In the genomic region with DNA sequence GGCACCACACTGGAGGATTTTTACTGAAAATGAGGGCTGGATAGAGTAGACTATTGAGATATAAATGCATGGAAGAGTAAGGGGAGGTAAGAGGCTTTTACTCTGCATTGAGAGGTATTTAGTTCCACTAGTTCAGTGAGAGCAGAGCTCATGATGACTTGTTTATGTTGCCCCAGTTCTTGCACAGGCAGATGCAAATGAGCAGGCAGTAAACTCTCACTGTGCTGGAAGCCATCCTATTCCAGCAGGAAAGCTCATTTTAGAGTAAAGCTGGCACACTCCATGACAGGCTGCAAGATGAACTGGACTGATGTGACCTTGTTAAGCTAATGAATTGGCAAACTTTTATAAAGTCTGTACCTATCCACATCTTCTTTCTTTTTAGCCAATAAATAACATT, we compare ENCODE assay signal across 22 mouse cellular contexts.
DNase-seq lines count a peak whose midpoint lies in the region; ATAC-seq and TF ChIP-seq lines count a peak whose summit lies in the region.
"Had no signal": no experiment of that assay in that cellular context is flagged by ENCODE, and none has a peak within 500 bp of the region (broad histone marks: within the 10 kb centered on the region; RNA-seq: fewer than 3 reads in every experiment).

No protein-coding gene starts in this region.

- DNase-seq in frontal cortex, postnatal 14 days (ENCODE audit: low spot score in 2 of 2): no peak
- peak; percentile 10 for DNase-seq in midbrain, embryonic 14.5 days
- no peak for DNase-seq in Patski (ENCODE audit: low read depth, low spot score)
- DNase-seq in brain, adult 2 months (ENCODE audit: low read depth, low spot score): peak; percentile 45
- no peak for DNase-seq in spleen, postnatal 36 days (ENCODE audit: low spot score in 2 of 2)
- DNase-seq: adrenal gland, postnatal 10 days; cerebellum, adult 18-20 months; cerebellum, adult 9-10 months; cerebellum, postnatal 14 days; gastrocnemius, adult 2 months; gastrocnemius, postnatal 14 days; heart, adult 11 months; kidney, adult 11 months had no signal

- no peak overlapping the region for H3K9ac ChIP-seq in midbrain, embryonic 14.5 days (replicated peaks; ENCODE audit: low read length)
- no peak overlapping the region for H3K9ac ChIP-seq in midbrain, embryonic 15.5 days
- H3K9ac ChIP-seq: forebrain, embryonic 15.5 days; hindbrain, embryonic 14.5 days; intestine, embryonic 15.5 days had no signal

- H3K9me3 ChIP-seq in midbrain, embryonic 14.5 days (ENCODE audit: control insufficient read depth, low read length): no peaks in the 10 kb centered on the region
- no peaks in the 10 kb centered on the region for H3K9me3 ChIP-seq in midbrain, embryonic 15.5 days
- H3K9me3 ChIP-seq: forebrain, embryonic 10.5 days; forebrain, embryonic 15.5 days; intestine, embryonic 15.5 days had no signal

- POLR2A ChIA-PET in Patski (lab: Charles Lee): no interaction called here

- in situ Hi-C loops in Patski (cut with MboI; ENCODE audit: low pct_unique_long_range_greater_than_20kb): no loop called here

- H3K36me3 ChIP-seq in midbrain, embryonic 14.5 days (ENCODE audit: control insufficient read depth, insufficient read depth, low read length): no peaks in the 10 kb centered on the region
- no peaks in the 10 kb centered on the region for H3K36me3 ChIP-seq in midbrain, embryonic 15.5 days (replicated peaks)
- H3K36me3 ChIP-seq: forebrain, embryonic 10.5 days; forebrain, embryonic 15.5 days; intestine, embryonic 15.5 days had no signal

- H3K27ac ChIP-seq in midbrain, embryonic 14.5 days (replicated peaks; ENCODE audit: low read depth, low read length): no peak overlapping the region
- no peak overlapping the region for H3K27ac ChIP-seq in midbrain, embryonic 15.5 days
- H3K27ac ChIP-seq: forebrain, embryonic 10.5 days; forebrain, embryonic 15.5 days; gastrocnemius, adult 2 months; hindbrain, embryonic 14.5 days; intestine, embryonic 15.5 days had no signal

- no peak overlapping the region for H3K4me2 ChIP-seq in midbrain, embryonic 14.5 days (ENCODE audit: low read length)
- no peak overlapping the region for H3K4me2 ChIP-seq in midbrain, embryonic 15.5 days
- H3K4me2 ChIP-seq: forebrain, embryonic 15.5 days; heart, embryonic 11.5 days; hindbrain, embryonic 14.5 days; intestine, embryonic 15.5 days had no signal

- peak; percentile 88 for ATAC-seq in frontal cortex, adult (ENCODE audit: low TSS enrichment)
- ATAC-seq in midbrain, embryonic 14.5 days (ENCODE audit: low FRiP score, low TSS enrichment): no peak
- ATAC-seq in midbrain, embryonic 15.5 days (replicated peaks): no peak
- ATAC-seq in Patski: peak; percentile 65
- ATAC-seq: activated CD4-positive, CD25-positive, alpha-beta regulatory T cell, adult 4 months; CD4-positive, CD25-positive, alpha-beta regulatory T cell, adult 4 months; forebrain, embryonic 15.5 days; intestine, embryonic 15.5 days had no signal

- H3K27me3 ChIP-seq in midbrain, embryonic 14.5 days (ENCODE audit: control insufficient read depth, insufficient read depth, low read length): no peaks in the 10 kb centered on the region
- H3K27me3 ChIP-seq in midbrain, embryonic 15.5 days (replicated peaks): no peaks in the 10 kb centered on the region
- no peaks in the 10 kb centered on the region for H3K27me3 ChIP-seq in Patski
- H3K27me3 ChIP-seq: forebrain, embryonic 15.5 days; intestine, embryonic 15.5 days had no signal

- H3K4me1 ChIP-seq in midbrain, embryonic 14.5 days (ENCODE audit: control insufficient read depth, insufficient read depth, low read length): no peaks in the 10 kb centered on the region
- H3K4me1 ChIP-seq in midbrain, embryonic 15.5 days: no peaks in the 10 kb centered on the region
- H3K4me1 ChIP-seq: forebrain, embryonic 10.5 days; forebrain, embryonic 15.5 days; intestine, embryonic 15.5 days had no signal

- CTCF ChIA-PET in Patski (lab: Charles Lee): no interaction called here

- no peak for TF ChIP-seq CTCF in Patski (IDR thresholded peaks at IDR 0.05)

- no peak overlapping the region for H3K4me3 ChIP-seq in midbrain, embryonic 14.5 days (replicated peaks; ENCODE audit: low read depth, low read length)
- H3K4me3 ChIP-seq in midbrain, embryonic 15.5 days: no peak overlapping the region
- H3K4me3 ChIP-seq: forebrain, embryonic 10.5 days; forebrain, embryonic 15.5 days; gastrocnemius, adult 2 months; intestine, embryonic 15.5 days had no signal

Comparison
In these comparisons a context has a peak if more than half of its experiments do, and no peak if none do; other contexts are left out.
1. ATAC-seq: peak in frontal cortex, adult (single experiment) and Patski (single experiment); none in midbrain, embryonic 14.5 days (single experiment) and midbrain, embryonic 15.5 days (single experiment).
2. DNase-seq: peak in midbrain, embryonic 14.5 days (single experiment) and brain, adult 2 months (single experiment); none in frontal cortex, postnatal 14 days (0 of 2), Patski (single experiment) and spleen, postnatal 36 days (0 of 2).